Mouse (Mus musculus): ENCODE measurements around the gene Lmod2.

Gene Lmod2

DNA sequence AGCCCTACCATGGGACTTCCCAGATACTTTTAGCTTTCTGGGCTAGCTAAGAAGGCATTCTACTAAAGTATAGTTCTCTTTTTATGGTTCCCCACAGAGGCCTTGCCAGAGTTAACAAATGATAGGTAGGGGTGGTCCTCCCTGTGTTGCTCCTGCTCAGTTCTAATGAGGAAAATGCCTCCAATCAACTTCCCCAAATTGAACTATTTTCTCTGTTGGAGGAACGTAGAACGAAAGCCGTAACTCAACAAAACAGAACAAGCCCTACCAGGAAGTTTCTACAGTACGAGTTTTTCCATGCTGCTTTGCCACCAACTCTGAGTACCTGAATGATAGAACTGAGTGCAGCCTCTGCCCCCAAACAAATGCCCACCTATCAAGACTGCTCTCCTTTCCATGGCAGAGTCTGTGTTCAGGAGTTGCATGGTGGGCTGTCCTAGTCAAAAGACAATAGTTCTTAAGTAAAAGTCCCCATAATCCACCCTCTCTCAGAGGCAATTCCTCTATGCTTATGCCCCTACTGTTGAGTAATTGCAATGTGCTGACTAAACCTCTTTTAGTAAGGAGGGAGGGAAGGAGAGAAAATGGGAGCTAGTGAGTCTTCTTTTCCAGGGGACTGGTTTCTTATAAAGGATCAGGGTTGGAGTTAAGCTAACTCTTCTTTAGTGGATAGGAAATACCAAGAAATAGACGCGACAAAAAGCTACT lies 47.9 kb downstream of the Lmod2 start:
- DNase-seq: no peak

DNA sequence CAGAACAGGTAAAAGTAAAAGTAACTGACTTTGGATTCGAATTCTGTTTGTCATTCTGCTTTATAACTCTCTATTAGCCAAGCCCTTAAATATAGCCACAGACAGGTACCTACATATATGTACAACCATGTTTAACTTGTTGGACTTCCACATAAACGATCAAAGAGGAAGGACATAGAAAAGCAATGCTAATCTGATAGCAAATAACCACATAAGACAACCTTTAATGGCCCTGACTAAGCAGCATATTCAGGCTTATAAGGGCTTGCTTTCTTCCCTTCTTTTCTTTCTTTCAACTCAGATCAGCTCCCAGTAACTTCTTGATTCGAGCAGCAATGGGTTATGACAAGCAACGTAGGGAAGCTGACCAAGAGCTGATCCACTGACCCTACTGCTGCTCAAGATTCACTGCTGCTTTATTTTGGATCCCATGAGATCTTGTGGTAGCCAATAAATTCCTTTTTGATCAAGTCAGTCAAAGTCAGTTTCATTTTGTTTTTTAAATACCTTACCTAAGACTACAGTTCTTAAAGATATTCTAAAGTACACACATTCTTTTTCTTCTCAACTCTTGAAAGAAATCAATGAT lies 49.6 kb downstream of the Lmod2 start:
- DNase-seq: no peak

DNA sequence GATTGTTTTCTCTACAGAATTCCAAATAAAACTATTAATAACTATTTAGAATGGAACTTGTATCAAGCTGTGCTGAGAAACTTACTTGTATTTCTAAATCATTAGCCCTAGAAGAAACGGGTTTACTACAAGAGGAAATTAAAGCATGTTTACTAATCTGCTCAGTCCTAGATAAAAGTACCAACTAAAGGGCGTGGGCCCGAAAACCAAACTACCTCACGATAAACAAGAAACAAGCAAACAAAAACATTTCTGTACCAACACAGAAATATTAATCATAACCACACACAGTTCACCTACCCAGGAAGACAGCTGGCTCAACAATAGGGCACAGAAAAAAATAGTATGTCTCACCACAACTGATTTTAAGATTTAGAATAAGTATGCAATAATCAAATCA lies 50.8 kb downstream of the Lmod2 start:
- no peak for DNase-seq

DNA sequence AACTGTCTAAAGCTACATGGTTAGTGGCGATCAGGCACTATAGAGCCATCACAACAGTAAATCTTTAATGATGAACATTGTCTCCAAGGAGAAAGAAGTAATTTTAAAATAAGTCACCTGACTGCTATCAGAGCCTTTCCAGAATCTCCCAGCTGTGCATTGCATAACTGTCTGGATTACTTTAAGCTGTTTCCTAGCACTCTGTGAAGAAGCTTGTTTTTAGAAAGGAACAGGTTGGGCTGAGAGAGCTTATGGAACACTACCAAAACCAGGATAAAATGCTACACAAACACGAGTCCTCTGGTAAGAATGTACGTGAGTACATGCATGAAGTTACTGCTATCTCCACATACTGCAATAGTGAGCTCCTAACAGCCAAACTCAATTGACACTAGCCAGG lies 53.2 kb downstream of the Lmod2 start:
- DNase-seq: no peak

DNA sequence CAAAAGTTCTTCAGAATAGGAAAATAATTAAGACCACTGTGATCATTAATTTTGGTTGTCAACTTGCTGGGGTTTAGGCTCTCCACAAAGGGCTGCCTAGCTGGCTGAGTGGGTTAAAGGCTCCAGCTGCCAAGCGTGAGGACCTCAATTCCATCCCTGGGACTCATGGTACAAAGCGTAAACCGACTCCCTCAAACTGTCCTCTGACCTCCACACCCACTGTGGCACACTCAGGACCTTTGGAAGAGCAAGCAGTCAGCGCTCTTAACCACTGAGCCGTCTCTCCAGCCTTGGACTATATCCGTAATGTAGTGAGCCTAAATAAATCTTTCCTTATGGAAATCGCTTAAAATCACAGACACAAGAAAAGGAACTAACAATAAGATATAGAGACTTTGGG lies 54.0 kb downstream of the Lmod2 start:
- no peak for DNase-seq
